Mouse (Mus musculus) heart, adult 2 months (tissue): Measurements from ENCODE around the gene Itga8. TPM values are rescaled to one million over a fixed set of nuclear protein-coding genes. Genes with fewer than 3 reads are reported as not detected.
A peak's percentile ranks its signal among the peaks of the same experiment; 100 is the strongest.

Experiments used
- DNase-seq, 2 experiments: peaks; one replicate each; pipeline ENCODE4 v3.0.0; 2021
- H3K27ac ChIP-seq: fragments of 200-600 bp; 2 replicates; pipeline ENCODE4 v1.8.1; 2022
- H3K27me3 ChIP-seq: fragments of 200-500 bp; 2 replicates; pipeline ENCODE4 v1.6.1; 2012; ENCODE audit warnings: mild to moderate bottlenecking, low read length, inconsistent platforms, mixed read lengths; ENCODE audit not compliant: control insufficient read depth, insufficient read depth
- H3K36me3 ChIP-seq: fragments of 200-500 bp; 2 replicates; pipeline ENCODE4 v1.6.1; 2012; ENCODE audit warnings: low read length, inconsistent platforms; ENCODE audit not compliant: control insufficient read depth, insufficient read depth
- H3K4me1 ChIP-seq: fragments of 200-500 bp; 2 replicates; pipeline ENCODE4 v1.6.1; 2011; ENCODE audit warnings: low read length; ENCODE audit not compliant: control insufficient read depth, insufficient read depth
- H3K4me3 ChIP-seq: fragments of 200-600 bp; 2 replicates; pipeline ENCODE4 v1.8.1; 2022
- H3K79me2 ChIP-seq: fragments of 200-500 bp; replicated peaks from 2 replicates; pipeline ENCODE4 v1.6.1; 2012; ENCODE audit warnings: mild to moderate bottlenecking, inconsistent platforms, low read length, moderate library complexity, mixed read lengths; ENCODE audit not compliant: control insufficient read depth, insufficient read depth
- H3K9ac ChIP-seq: fragments of 200-500 bp; 2 replicates; pipeline ENCODE4 v1.6.1; 2012; ENCODE audit warnings: low read depth, mild to moderate bottlenecking, control low read depth, inconsistent platforms, low read length, mixed read lengths
- CTCF ChIP-seq: fragments of 200-600 bp; IDR thresholded peaks from 2 replicates; pipeline ENCODE4 v1.8.1; 2022; ENCODE audit warnings: antibody characterized with exemption, mild to moderate bottlenecking, moderate library complexity
- EP300 ChIP-seq: fragments of 200-500 bp; IDR thresholded peaks from 2 replicates; pipeline ENCODE4 v1.6.1; 2011; ENCODE audit warnings: low read depth, low read length, control low read depth; ENCODE audit not compliant: insufficient read depth
- POLR2A ChIP-seq: fragments of 200-500 bp; IDR thresholded peaks from 2 replicates; pipeline ENCODE4 v1.6.1; 2011; ENCODE audit warnings: mild to moderate bottlenecking, low read depth, low read length, control low read depth; ENCODE audit not compliant: insufficient read depth
- WGBS: fragments of 180-500 bp; shearing (Covaris S2); methylation state at CpG from one replicate; pipeline ENCODE4 v1.1.7; 2018; 5-methylcytosine and 5-hydroxymethylcytosine counted together
- intact Hi-C: fragments of 180-260 bp; cut with DNase I; formaldehyde crosslinking; loops from one replicate; pipeline ENCODE4 v1.15.1; 2025
- polyA plus RNA-seq: library from polyadenylated mRNA; depleted of rRNA; stranded (reverse); fragments of >200 nt; gene quantifications from 2 replicates; pipeline ENCODE4 v1.2.3, GENCODE M21; 2012
- total RNA-seq, 2 experiments: library from RNA; stranded (reverse); gene quantifications; 2 replicates each; pipeline ENCODE4 v1.2.3; 2021

Gene Itga8
- total and polyA plus RNA-seq, 3 experiments, result 5.3 to 7.4 (median 6.3) TPM

DNA sequence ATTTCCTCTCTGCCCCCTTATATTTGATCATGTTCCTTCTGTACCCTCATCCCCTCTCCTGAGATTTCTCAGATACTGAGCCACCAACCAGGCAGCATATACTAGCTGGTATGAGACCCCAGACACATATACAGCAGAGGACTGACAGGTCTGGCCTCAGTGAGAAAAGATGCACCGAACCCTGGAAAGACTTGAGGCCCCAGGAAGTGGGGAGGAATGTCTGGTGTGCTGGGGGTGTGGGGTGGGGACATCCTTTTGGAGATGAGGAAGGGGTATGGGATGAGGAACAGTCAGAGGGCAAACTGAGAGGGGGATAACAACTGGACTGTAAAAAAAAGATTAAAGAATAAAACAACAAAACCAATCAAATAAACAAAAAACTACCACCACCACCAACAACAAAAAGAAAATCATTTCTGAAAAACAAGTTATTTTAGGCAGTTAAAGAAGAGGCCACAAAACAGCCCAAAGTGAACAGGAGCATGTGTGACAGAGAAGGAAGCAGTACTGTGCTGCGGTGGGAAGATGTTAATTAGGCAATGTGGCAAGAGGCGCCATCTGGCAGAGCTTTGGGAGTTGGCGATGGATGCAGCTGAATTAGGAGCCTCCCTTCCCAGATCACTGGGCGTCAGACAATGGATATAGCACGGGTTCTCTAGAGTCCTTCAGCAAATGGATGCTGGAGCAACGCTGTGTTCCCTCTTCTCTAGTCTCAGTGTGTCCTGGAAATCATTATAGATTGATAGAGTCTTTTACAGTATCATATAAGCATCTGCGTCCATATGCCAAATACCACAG is 9.5 kb downstream of the Itga8 start:
- H3K4me3 ChIP-seq, result no peak overlapping the region
- WGBS, result 66% methylated on average over 8 of the region's 8 CpGs
- no peak overlapping the region for H3K27ac ChIP-seq
- H3K9ac ChIP-seq, result no peak overlapping the region
- DNase-seq, result no peak
- H3K4me1 ChIP-seq, result peaks cover 1% of the 10 kb centered on the region
- TF ChIP-seq POLR2A (no peak), EP300 (no peak), CTCF (no peak)
- intact Hi-C loops, result no loop called here
- H3K36me3 ChIP-seq, result no peaks in the 10 kb centered on the region
- H3K27me3 ChIP-seq, result no peaks in the 10 kb centered on the region
- H3K79me2 ChIP-seq, result no peaks in the 10 kb centered on the region

DNA sequence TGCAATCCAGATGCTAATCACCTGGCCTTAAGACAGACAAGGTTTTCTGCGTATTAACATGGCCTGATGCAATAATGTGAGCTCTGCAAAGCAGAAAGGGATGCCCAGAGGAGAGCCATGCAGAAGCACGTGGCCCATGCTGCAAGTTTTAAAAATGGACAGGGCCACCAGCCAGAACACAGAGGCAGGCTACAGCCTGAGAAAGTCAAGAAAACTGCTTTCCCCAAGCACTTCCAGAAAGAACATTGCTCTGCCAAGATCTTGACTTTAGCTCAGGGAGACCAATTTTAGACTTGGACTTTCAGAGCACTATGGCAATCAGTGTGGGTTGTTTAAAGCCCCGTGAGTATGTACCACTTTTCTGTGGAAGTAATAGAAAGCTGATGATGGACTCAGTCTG is 11.5 kb downstream of the Itga8 start:
- Histone ChIP-seq H3K36me3 (no peaks in the 10 kb centered on the region), H3K79me2 (no peaks in the 10 kb centered on the region), H3K4me3 (no peak overlapping the region), H3K9ac (no peak overlapping the region), H3K27ac (no peak overlapping the region), H3K4me1 (peaks cover 1% of the 10 kb centered on the region), H3K27me3 (no peaks in the 10 kb centered on the region)
- 70% methylated on average over 3 of the region's 3 CpGs for WGBS
- TF ChIP-seq CTCF, result no peak
- no peak for TF ChIP-seq POLR2A
- no peak for TF ChIP-seq EP300
- peak in 1 of 2 experiments; percentile 30 for DNase-seq
- intact Hi-C loops, result no loop called here

DNA sequence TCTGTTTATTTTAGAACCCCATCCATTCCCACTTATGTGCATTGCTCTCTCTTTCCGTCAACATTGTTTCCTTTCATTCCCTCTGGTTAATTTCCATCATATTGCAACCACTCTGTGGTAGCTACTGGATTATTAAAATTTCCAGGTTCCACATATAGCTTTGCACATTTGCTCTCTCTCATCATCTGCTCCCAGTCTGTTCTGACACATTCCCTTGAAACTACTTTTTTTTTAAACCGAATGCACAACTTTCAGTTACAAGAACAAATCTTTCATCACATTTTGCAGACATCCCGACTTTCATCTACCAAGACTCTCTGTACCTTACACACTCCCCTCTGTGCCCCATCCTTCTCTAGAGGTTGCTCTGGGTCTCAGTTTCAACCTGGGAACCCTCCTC is 13.9 kb downstream of the Itga8 start:
- DNase-seq, result no peak
- TF ChIP-seq EP300 (no peak), CTCF (no peak), POLR2A (no peak)
- no peak overlapping the region for H3K9ac ChIP-seq
- H3K27me3 ChIP-seq, result no peaks in the 10 kb centered on the region
- intact Hi-C loops, result no loop called here
- no peaks in the 10 kb centered on the region; the same call in 1 of the 2 replicates for H3K4me1 ChIP-seq
- 82% methylated on average over 3 of the region's 3 CpGs for WGBS
- no peak overlapping the region for H3K4me3 ChIP-seq
- no peaks in the 10 kb centered on the region for H3K79me2 ChIP-seq
- no peak overlapping the region for H3K27ac ChIP-seq
- H3K36me3 ChIP-seq, result no peaks in the 10 kb centered on the region

DNA sequence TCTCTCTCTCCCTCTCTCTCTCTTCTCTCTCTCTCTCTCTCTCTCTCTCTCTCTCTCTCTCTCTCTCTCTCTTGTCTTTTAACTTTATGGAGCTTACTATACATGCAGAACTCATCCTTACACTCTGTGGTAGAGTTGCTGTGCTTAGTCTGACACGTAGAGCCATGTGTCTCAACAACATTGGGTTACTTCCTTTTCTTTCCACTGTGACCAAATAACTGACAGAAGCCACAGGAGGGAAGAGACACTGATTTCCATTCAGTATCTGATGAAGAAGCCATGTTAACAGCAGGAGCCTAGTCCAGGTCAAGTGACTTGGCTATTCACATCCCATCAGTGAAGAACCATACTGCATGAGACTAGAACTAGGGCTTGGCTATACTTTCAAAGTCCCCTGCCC is 21.1 kb downstream of the Itga8 start:
- no peaks in the 10 kb centered on the region for H3K27me3 ChIP-seq
- 82% methylated on average over 1 of the region's 1 CpGs for WGBS
- no peak overlapping the region for H3K27ac ChIP-seq
- intact Hi-C loops, result no loop called here
- H3K4me3 ChIP-seq, result no peak overlapping the region
- no peaks in the 10 kb centered on the region for H3K79me2 ChIP-seq
- no peak for DNase-seq
- no peaks in the 10 kb centered on the region for H3K36me3 ChIP-seq
- TF ChIP-seq CTCF, result no peak
- TF ChIP-seq EP300, result no peak
- TF ChIP-seq POLR2A, result no peak
- H3K9ac ChIP-seq, result no peak overlapping the region
- no peaks in the 10 kb centered on the region for H3K4me1 ChIP-seq

DNA sequence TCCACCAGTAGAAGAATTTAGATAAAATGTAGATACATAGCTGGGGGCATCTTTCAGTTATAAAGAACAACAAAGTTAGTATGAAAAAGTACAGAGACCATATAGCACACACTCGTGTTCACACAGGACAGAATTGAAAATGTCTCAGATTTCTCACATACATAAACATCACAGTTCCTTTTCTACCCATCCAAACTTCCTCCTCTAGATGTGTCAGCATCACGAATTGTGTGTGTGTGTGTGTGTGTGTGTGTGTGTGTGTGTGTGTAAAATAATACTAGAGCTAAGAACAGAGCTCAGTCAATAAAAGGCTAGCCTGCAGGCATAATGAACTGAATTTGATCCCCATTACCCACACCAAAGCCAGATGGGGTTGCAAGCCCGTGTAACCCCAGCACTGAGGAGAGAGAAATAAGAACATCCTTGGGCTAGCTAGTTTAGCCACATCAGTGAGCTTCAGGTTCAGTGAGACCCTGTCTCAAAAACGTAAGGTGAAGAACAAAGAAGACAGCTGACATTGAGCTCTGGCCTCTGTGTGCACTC is 22.6 kb downstream of the Itga8 start:
- TF ChIP-seq POLR2A, result no peak
- no peak for TF ChIP-seq CTCF
- TF ChIP-seq EP300, result no peak
- Histone ChIP-seq H3K27me3 (no peaks in the 10 kb centered on the region), H3K9ac (no peak overlapping the region), H3K4me1 (no peaks in the 10 kb centered on the region), H3K79me2 (no peaks in the 10 kb centered on the region), H3K4me3 (no peak overlapping the region), H3K36me3 (no peaks in the 10 kb centered on the region), H3K27ac (no peak overlapping the region)
- 63% methylated on average over 4 of the region's 4 CpGs for WGBS
- intact Hi-C loops, result no loop called here
- no peak for DNase-seq

DNA sequence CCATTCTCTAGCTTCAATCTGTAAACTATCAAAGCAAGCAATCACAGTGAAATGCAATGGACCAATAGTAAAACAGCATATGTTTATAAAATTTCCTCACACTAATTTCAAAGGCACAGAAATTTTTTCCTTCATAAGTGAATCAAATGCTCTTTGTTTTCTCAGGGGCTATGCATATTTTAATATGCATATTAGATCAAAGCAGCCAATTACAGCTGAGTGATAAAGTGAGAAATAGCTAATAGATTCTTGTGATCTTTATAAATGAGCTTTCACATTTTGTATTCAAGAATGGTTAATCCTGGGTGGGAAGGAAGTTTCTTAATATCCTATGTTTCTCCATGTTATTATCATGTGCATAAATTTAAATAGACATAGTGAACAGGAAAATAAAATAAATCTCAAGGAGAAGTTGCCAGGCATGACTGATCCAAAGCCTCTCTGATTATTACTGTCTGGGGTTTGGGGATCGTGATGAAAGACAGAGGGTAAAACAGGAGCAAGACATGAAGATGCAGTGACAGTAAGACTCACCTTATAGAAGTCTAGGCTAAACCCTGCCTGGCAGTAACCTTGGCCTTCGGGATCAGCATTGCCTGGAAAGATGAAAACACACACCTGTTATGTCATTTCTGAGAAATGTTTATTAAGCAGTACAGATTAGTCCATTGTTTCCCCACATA is 44.9 kb downstream of the Itga8 start:
- no peak for DNase-seq
- intact Hi-C loops, result no loop called here
- no peak for TF ChIP-seq POLR2A
- no peak for TF ChIP-seq EP300
- TF ChIP-seq CTCF, result no peak
- Histone ChIP-seq H3K4me3 (no peak overlapping the region), H3K79me2 (no peaks in the 10 kb centered on the region), H3K9ac (no peak overlapping the region), H3K27ac (no peak overlapping the region), H3K4me1 (no peaks in the 10 kb centered on the region), H3K27me3 (no peaks in the 10 kb centered on the region), H3K36me3 (no peaks in the 10 kb centered on the region)
- 85% methylated on average over 2 of the region's 2 CpGs for WGBS
